Mouse (Mus musculus) midbrain, embryonic 16.5 days (tissue): Measurements from ENCODE around the gene Ccdc151. TPM values are rescaled to one million over a fixed set of nuclear protein-coding genes. Genes with fewer than 3 reads are reported as not detected.

Experiments
- ATAC-seq: fragments of 200-750 bp; cut with Nextera tagmentation; 2 replicates; pipeline ENCODE4 v1.8.0; 2017; ENCODE audit warnings: moderate TSS enrichment
- H3K27ac ChIP-seq: fragments of 300-500 bp; sonication (generic); 2 replicates; pipeline ENCODE4 v1.5.1; 2014; ENCODE audit warnings: mild to moderate bottlenecking, low read length, mixed read lengths
- H3K27me3 ChIP-seq: fragments of 300-500 bp; sonication (generic); 2 replicates; pipeline ENCODE4 v1.6.1; 2014; ENCODE audit warnings: low read depth, low read length, mixed read lengths; ENCODE audit not compliant: control insufficient read depth, insufficient read depth
- H3K36me3 ChIP-seq: fragments of 300-500 bp; sonication (generic); 2 replicates; pipeline ENCODE4 v1.6.1; 2014; ENCODE audit warnings: mild to moderate bottlenecking, low read length, moderate library complexity, mixed read lengths; ENCODE audit not compliant: control insufficient read depth, insufficient read depth
- H3K4me1 ChIP-seq: fragments of 300-500 bp; sonication (generic); 2 replicates; pipeline ENCODE4 v1.6.1; 2014; ENCODE audit warnings: mild to moderate bottlenecking, low read length, mixed read lengths; ENCODE audit not compliant: control insufficient read depth, insufficient read depth
- H3K4me2 ChIP-seq: fragments of 300-500 bp; sonication (generic); 2 replicates; pipeline ENCODE4 v1.6.1; 2014; ENCODE audit warnings: mild to moderate bottlenecking, low read length, mixed read lengths
- H3K4me3 ChIP-seq: fragments of 300-500 bp; sonication (generic); 2 replicates; pipeline ENCODE4 v1.5.1; 2014; ENCODE audit warnings: low read depth, mild to moderate bottlenecking, low read length, moderate library complexity, mixed read lengths
- H3K9ac ChIP-seq: fragments of 300-500 bp; sonication (generic); 2 replicates; pipeline ENCODE4 v1.6.1; 2014; ENCODE audit warnings: low read depth, low read length, mixed read lengths
- H3K9me3 ChIP-seq: fragments of 300-500 bp; sonication (generic); replicated peaks from 2 replicates; pipeline ENCODE4 v1.6.1; 2014; ENCODE audit warnings: mild to moderate bottlenecking, low read length, mixed read lengths; ENCODE audit not compliant: control insufficient read depth, poor library complexity, severe bottlenecking
- WGBS: fragments of 180-500 bp; shearing (Covaris S2); extraction: QIAGEN DNeasy Blood & Tissue Kit; methylation state at CpG from one replicate; pipeline ENCODE4 v1.1.7; 2014; 5-methylcytosine and 5-hydroxymethylcytosine counted together
- polyA plus RNA-seq: library from polyadenylated mRNA; unstranded; fragments of >200 nt; fragmentation: Nextera tagmentation; extraction: Ambion mirVana; gene quantifications from 2 replicates; pipeline ENCODE4 v1.2.1, GENCODE M21; 2015

Gene Ccdc151
- polyA plus RNA-seq = 5.6 and 6.2 TPM in 2 replicates

DNA sequence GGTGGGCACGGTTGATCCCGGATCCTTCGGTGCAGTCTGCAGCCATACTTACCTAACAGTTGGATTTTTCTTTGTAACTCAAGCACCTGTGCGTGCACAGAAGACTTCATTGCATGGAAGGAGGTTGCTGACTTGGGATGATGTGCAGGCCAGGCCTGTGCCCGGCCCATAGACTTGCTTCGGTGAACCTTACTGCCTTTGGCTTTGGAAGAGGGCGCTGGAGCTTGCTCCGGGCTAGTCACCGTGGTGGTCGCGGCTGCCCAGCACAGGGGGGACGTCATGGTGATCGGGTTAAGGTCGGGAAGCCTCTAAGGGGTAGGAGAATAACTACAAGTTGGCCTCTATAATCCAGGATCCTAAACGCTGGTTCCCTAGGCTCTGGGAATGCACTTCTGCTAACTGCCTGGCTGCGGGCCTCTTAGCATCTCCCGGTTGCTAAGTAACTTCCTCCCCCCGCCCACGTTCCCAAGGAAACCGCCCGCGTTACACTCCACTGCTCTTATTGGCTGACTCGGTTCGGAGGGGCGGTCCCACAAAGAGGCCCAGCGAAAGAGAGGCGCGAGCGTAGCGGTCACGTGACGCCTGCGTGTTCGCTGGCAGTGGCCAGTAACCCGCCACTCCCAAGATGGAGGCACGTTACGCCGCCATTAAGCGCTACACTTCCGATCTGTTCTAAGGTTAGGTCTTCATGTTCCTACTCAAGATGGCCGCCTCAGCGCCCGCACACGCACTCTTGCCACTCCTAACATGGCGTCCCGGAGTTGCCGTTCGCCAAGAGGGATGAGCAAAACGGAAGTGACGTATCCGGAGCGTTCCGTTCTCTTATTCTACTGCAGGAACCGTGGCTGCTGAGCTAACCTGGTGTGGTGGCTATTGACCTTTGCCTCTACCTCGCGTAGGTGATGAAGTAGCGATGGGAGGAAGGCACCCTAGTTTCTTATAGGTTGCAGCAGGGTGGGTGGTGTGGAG is at the start of gene Ccdc151, which contains the start of gene Prkcsh:
Gene Ccdc151, minus strand, starts transcription at position 441 of the 969 bp plus-strand sequence.
Gene Prkcsh, plus strand, starts transcription at position 613 of the 969 bp plus-strand sequence.
- Histone ChIP-seq H3K27me3 (no peaks in the 10 kb centered on the region), H3K4me3 (peak within 1 kb of the TSS; percentile 57), H3K4me1 (peaks cover 21% of the 10 kb centered on the region), H3K9ac (peak within 1 kb of the TSS; percentile 71), H3K36me3 (no peaks in the 10 kb centered on the region), H3K9me3 (no peaks in the 10 kb centered on the region), H3K4me2 (peak within 1 kb of the TSS; percentile 75), H3K27ac (peak within 1 kb of the TSS; percentile 74)
- 4% methylated on average over 57 of the region's 57 CpGs for WGBS
- peak; percentile 98 for ATAC-seq

DNA sequence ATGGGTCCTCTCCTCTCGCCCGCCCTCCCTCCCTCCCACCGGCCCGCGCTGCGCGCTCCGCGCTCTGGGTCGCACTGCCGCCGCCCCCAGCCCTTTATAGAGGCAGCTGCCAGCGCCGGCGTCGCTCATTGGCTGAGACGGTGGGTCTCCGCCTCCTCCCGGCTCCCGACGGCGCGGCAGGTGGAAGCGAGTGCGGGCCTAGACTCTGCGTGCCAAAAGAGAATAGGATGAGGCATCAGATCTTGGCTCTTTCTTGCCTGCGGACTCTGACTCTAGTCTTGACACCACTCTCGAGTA is 49.5 kb upstream of the Ccdc151 start, which contains the start of gene Elavl3:
Gene Elavl3, minus strand, starts transcription at position 66 of the 297 bp plus-strand sequence.
- WGBS = under 1% methylated on average over 19 of the region's 28 CpGs
- Histone ChIP-seq H3K9me3 (no peaks in the 10 kb centered on the region), H3K27me3 (no peaks in the 10 kb centered on the region), H3K4me1 (peaks cover 28% of the 10 kb centered on the region), H3K4me3 (peak within 1 kb of the TSS; percentile 98), H3K9ac (peak within 1 kb of the TSS; percentile 99), H3K27ac (peak within 1 kb of the TSS; percentile 95), H3K4me2 (peak within 1 kb of the TSS; percentile 91), H3K36me3 (no peaks in the 10 kb centered on the region; the same call in 1 of the 2 replicates)
- peak; percentile 72 for ATAC-seq

DNA sequence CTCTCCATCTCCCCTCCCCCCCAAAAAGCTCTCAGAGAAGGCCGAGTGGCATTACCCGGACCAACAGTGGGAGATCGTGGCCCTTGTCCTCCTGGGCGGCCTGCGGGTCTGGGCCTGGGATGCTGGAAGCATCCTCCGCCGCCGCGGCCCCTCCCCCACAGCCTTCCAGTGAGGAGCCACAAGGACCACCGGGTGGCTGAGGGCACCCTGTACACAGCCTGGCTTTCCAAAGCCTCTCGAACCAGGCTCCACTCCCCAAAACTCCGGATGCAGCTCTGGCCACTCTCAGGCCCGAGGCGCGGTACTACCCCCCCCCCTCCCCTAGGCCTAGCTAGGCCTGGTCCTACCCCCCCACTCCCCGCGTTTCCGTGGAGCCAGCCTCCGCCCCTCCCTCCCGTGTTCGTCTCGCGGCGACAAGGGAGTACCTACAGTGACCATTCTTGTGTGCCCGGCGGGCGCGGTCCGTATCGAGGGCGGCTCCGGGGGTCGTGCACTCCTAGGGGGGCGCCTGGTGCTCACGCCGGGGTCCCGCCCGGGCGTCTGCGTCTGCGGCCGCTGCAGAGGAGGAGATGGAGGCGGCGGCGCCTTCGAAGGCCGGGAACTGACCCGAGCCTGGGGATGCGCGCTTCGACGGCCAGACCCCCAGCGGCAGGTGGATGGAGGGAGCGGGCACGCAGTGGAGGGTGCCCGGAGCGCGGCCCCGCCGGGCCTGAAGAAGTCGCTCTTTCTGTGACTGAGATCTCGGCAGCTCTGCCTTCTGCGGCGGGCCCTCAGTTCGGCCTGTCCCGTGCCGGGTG is 48.9 kb upstream of the Ccdc151 start:
- WGBS = under 1% methylated on average over 55 of the region's 67 CpGs
- peaks cover 33% of the 10 kb centered on the region for H3K4me1 ChIP-seq

DNA sequence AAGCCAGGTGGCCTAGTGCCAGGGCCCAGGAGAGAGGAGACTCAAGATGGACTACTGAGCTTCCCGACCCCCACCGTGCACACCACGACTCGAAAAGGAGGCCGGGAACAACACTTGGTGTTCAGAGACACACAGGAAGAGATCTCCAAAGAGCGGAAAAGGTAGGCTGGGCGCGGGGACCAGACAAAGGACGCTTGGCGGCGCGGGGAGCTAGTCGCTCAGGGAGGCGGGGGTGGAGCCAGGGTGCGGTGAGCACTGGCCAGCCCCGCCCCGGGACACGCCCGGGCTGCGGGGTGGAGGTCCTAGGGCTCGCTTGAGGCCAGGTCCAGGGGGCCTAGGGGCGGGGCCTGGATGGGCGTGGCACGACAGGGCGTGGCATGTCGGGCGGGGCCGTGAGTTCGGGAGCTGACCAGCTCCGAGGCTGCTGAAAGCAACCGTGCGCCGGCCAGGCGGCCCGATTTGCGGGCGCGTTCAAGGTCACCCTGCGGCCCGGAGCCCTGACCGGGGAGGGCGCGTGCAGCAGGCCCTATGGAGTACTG is 48.0 kb upstream of the Ccdc151 start:
- under 1% methylated on average over 40 of the region's 43 CpGs for WGBS
- Histone ChIP-seq H3K4me3 (peak overlapping the region; percentile 98), H3K4me1 (peaks cover 33% of the 10 kb centered on the region)

More for the DNA sequence above, 48.9 kb upstream of the Ccdc151 start:
- peak overlapping the region; percentile 95 for H3K27ac ChIP-seq
- H3K4me2 ChIP-seq = peak overlapping the region; percentile 91
- H3K9ac ChIP-seq = peak overlapping the region; percentile 99
- no peaks in the 10 kb centered on the region for H3K36me3 ChIP-seq
- H3K27me3 ChIP-seq = no peaks in the 10 kb centered on the region
- H3K9me3 ChIP-seq = no peaks in the 10 kb centered on the region
- peak; percentile 22 for ATAC-seq
- peak overlapping the region; percentile 98 for H3K4me3 ChIP-seq

DNA sequence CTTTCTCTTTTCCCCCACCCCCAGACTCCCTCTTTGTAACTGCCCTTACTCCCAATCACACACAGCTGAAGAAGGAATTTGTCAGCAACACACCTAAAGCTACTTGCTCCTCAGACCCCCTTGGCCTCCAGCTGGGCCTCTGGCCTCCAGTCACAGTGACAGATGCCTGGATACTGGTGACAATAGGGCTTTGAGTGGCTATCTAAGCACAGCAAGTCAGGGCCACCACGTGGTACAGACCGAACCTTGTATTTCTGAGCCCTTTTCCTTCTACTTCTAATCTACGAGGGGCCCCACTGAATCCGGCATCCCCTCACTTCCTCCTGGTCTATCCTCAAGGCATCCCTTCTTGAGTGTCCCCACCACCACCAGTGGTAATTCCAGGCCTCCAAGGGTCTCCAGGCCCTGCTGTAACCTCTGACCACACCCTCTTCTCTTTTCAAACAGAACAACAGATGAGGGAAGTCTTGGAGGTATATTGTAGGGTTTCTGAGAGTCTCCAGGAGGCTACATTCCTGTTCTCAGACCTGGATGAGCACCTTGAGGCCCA is 47.4 kb upstream of the Ccdc151 start:
- peak overlapping the region; percentile 99 for H3K9ac ChIP-seq
- H3K27me3 ChIP-seq = no peaks in the 10 kb centered on the region
- H3K27ac ChIP-seq = peak overlapping the region; percentile 95
- peak overlapping the region; percentile 98 for H3K4me3 ChIP-seq
- WGBS = 3% methylated on average over 4 of the region's 4 CpGs
- peaks cover 33% of the 10 kb centered on the region for H3K4me1 ChIP-seq
- H3K9me3 ChIP-seq = no peaks in the 10 kb centered on the region
- H3K4me2 ChIP-seq = peak overlapping the region; percentile 91
- no peak for ATAC-seq
- no peaks in the 10 kb centered on the region for H3K36me3 ChIP-seq

More for the DNA sequence above, 48.0 kb upstream of the Ccdc151 start:
- Histone ChIP-seq H3K4me2 (peak overlapping the region; percentile 91), H3K9me3 (no peaks in the 10 kb centered on the region), H3K27me3 (no peaks in the 10 kb centered on the region), H3K9ac (peak overlapping the region; percentile 99), H3K27ac (peak overlapping the region; percentile 95), H3K36me3 (no peaks in the 10 kb centered on the region)
- peak; percentile 8 for ATAC-seq

DNA sequence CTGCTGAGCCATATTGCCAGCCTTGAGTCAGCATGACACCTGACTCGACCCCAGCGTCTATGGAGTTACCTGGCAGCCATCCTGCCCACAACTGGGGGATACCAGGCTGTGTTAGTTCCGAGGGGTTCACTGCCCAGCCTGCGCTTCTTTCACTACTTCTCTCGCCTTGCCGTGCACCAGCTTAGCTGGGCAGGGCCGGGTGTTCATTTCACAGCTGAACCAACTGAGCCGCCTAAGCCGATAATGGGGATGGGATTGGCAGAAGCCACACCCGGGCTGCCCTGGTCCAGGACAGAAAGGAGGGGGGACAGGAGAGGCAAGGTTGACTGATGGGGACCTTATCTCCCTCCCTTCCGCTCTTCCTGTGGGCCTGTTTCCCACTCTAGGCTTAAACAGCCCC is 46.9 kb upstream of the Ccdc151 start:
- Histone ChIP-seq H3K36me3 (no peaks in the 10 kb centered on the region), H3K4me3 (peak overlapping the region; percentile 98), H3K9ac (peak overlapping the region; percentile 99), H3K4me1 (peaks cover 31% of the 10 kb centered on the region), H3K27ac (peak overlapping the region; percentile 95), H3K4me2 (peak overlapping the region; percentile 91), H3K9me3 (no peaks in the 10 kb centered on the region), H3K27me3 (no peaks in the 10 kb centered on the region)
- 33% methylated on average over 10 of the region's 11 CpGs for WGBS
- ATAC-seq = no peak

DNA sequence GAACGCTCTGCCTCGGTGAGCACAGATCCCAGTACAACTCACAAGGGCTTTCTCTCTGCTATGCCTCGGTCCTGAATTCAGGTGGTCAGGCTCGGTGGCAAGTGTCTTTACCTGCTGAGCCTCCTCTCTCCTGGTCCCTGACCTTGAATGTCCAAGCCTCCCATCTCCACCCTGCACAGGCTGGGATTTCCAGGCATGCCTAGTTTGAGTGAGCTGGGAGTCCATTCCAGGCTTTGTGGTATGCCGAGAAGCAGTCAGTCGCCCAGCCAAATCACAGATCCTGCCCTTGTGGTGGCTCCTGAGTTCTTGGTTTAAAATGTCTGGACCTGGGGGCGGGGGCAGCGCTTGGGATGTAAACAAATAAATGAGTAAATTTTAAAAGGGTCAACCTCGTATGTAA is 44.9 kb upstream of the Ccdc151 start:
- no peak for ATAC-seq
- H3K9ac ChIP-seq = no peak overlapping the region
- peak overlapping the region; percentile 3; the same call in 1 of the 2 replicates for H3K4me2 ChIP-seq
- H3K9me3 ChIP-seq = no peaks in the 10 kb centered on the region
- no peaks in the 10 kb centered on the region for H3K36me3 ChIP-seq
- H3K4me3 ChIP-seq = no peak overlapping the region
- 66% methylated on average over 9 of the region's 9 CpGs for WGBS
- no peak overlapping the region for H3K27ac ChIP-seq
- peaks cover 31% of the 10 kb centered on the region for H3K4me1 ChIP-seq
- no peaks in the 10 kb centered on the region for H3K27me3 ChIP-seq

DNA sequence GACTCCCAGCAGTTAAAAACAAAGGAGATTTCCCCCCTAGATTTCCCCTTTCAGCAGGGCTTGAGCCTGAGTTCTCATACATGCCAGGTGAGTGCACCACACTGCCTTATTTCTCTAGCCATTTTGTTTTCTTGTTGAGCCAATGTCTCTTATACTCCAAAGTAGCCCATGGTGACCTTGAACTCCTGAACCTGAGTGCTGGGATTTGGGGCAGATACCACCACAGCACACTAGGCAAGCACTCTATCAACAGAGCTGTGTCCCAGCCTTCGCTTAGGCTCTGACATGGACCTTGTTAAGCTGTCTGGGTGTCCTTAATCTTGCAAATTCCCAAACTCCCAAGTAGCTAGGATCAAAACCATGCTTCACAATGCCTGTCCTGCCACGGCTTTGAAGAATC is 39.4 kb upstream of the Ccdc151 start:
- Histone ChIP-seq H3K4me1 (peaks cover 9% of the 10 kb centered on the region), H3K27ac (no peak overlapping the region), H3K27me3 (no peaks in the 10 kb centered on the region), H3K9me3 (no peaks in the 10 kb centered on the region), H3K4me3 (no peak overlapping the region), H3K9ac (no peak overlapping the region), H3K4me2 (no peak overlapping the region), H3K36me3 (no peaks in the 10 kb centered on the region)
- no peak for ATAC-seq
- 71% methylated on average over 2 of the region's 2 CpGs for WGBS
